Mouse (Mus musculus) olfactory bulb, adult 2 months (tissue): Measurements from ENCODE around the gene Cnot2. TPM values are rescaled to one million over a fixed set of nuclear protein-coding genes. Genes with fewer than 3 reads are reported as not detected.
"Not testable (repeated sequence)": the region's sequence is repeated elsewhere in the genome, so short reads cannot be mapped to it uniquely, and the experiment has no call there.

Experiments used
- H3K27ac ChIP-seq: fragments of 200-500 bp; 2 replicates; pipeline ENCODE4 v1.5.1; 2012; ENCODE audit warnings: low read depth, low read length; ENCODE audit not compliant: insufficient read depth
- H3K4me1 ChIP-seq: fragments of 200-500 bp; 2 replicates; pipeline ENCODE4 v1.6.1; 2012; ENCODE audit warnings: low read length; ENCODE audit not compliant: control insufficient read depth, insufficient read depth
- H3K4me3 ChIP-seq: fragments of 200-500 bp; 2 replicates; pipeline ENCODE4 v1.5.1; 2012; ENCODE audit warnings: mild to moderate bottlenecking, low read depth, low read length, moderate library complexity; ENCODE audit not compliant: insufficient read depth
- CTCF ChIP-seq: fragments of 200-500 bp; IDR thresholded peaks from 2 replicates; pipeline ENCODE4 v1.5.1; 2012; ENCODE audit warnings: low read depth, mild to moderate bottlenecking, low read length, moderate library complexity; ENCODE audit not compliant: insufficient read depth
- POLR2A ChIP-seq: fragments of 200-500 bp; IDR thresholded peaks from 2 replicates; pipeline ENCODE4 v1.6.1; 2012; ENCODE audit warnings: mild to moderate bottlenecking, low read depth, low read length, moderate library complexity; ENCODE audit not compliant: insufficient read depth
- WGBS: fragments of 180-500 bp; shearing (Covaris S2); methylation state at CpG from one replicate; pipeline ENCODE4 v1.1.7; 2018; 5-methylcytosine and 5-hydroxymethylcytosine counted together
- polyA plus RNA-seq: library from polyadenylated mRNA; stranded (reverse); fragments of >200 nt; gene quantifications from 2 replicates; pipeline ENCODE4 v1.2.4, GENCODE M21; 2012; ENCODE audit warnings: low replicate concordance; ENCODE audit not compliant: missing spikeins, insufficient read depth, insufficient read length

The Cnot2 gene
- not detected in 2 replicates for polyA plus RNA-seq

DNA sequence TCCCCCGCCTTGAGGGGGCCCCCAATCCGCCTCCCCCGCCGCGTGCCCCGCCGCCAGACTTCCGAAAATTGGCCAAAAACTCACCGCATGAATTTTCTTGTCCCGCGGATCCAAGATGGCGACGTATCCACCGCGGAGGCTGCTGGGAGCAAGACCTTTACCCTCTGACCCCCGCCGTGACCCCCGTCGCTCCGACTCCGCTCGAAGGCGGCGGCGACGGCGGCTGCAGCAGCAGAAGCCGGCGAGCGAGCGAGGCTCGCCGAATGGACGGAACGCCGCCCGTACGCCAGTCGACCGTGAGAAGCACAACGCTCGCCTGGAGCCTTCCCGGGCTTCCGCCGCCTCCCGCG, at the start of gene Cnot2:
Gene Cnot2 (minus strand): TSS at position 143 of the 350 bp plus-strand sequence.
- WGBS = under 1% methylated on average over 47 of the region's 47 CpGs
- TF ChIP-seq POLR2A (peak; percentile 89), CTCF (no peak)
- Histone ChIP-seq H3K27ac (peak within 1 kb of the TSS; percentile 59), H3K4me1 (peaks cover 3% of the 10 kb centered on the region; the same call in 1 of the 2 replicates), H3K4me3 (peak within 1 kb of the TSS; percentile 74)

DNA sequence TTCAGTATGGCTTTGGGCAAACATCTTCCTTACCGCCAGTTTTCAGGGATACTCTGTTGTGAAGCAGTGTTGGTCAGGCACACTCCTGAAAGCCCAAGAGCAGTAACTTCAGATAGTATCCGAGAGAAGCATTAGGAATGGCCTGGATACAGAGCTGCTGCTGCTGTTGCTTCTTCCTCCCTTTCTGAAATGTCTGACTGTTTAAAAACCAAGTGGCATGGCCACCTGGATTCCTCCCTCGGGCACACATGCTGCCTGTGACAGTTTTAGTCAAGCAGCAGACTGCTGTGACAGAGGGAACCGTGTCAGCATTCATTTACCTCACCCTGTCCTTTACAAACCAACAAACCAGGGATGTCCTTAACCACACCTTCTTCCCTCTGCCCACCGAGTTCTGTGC, 47.6 kb upstream of the Cnot2 start:
- Histone ChIP-seq H3K27ac (no peak overlapping the region), H3K4me3 (no peak overlapping the region), H3K4me1 (no peaks in the 10 kb centered on the region)
- 89% methylated on average over 5 of the region's 5 CpGs for WGBS
- no peak for TF ChIP-seq CTCF
- no peak for TF ChIP-seq POLR2A

DNA sequence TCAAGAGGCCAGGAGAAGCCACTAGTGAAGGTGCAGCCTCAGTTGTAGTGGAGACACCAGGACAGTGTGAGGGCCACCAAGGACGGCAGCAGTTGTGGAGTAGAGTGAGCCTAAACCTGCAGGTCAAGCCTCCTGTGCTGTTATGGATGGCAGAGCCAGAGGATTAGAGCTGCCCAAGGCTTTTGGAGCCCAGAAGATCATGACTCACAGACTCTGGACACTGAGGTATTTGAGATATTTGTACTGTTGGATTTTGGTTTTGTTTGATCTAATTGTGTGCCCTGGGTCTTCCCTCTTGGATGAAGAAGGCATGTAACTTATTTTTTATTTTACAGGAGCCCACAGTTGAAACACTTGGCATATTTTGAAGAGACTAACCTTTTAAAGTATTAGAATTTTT, 44.7 kb upstream of the Cnot2 start:
- 96% methylated on average over 1 of the region's 1 CpGs for WGBS
- no peak overlapping the region for H3K27ac ChIP-seq
- TF ChIP-seq CTCF (no peak), POLR2A (no peak)
- no peak overlapping the region for H3K4me3 ChIP-seq
- no peaks in the 10 kb centered on the region for H3K4me1 ChIP-seq

DNA sequence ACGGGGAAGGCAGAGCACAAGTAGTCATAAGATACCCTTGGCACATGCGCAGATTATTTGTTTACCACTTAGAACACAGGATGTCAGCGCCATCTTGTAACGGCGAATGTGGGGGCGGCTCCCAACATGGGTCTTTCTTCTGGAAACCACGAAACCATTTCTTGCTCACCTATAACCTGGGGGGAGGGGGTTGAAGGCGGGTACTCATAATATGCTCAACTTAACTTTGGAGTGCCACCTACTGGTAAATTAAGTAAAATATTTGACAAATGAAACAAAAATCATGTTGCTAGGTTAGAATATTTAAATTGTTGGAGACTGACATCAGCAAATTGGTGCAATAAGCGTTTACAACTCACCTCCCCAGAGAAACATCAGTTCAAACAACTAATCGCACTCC, 31.9 kb upstream of the Cnot2 start:
- H3K27ac ChIP-seq, H3K4me3 ChIP-seq, H3K4me1 ChIP-seq: not testable (repeated sequence)
- 94% methylated on average over 9 of the region's 10 CpGs for WGBS

DNA sequence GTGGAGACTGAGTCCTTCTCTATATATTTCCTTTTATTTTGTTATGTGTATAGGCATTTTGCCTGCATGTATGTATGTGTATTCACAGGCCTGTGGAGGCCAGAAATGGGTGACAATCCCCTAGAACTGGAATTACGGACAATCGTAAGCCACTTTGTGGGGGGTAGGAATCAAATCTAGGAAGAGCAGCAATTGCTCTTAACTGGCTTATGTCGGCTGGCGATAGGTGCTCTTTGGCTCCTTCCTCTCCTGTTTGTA, 23.5 kb upstream of the Cnot2 start:
- Histone ChIP-seq H3K4me1 (no peaks in the 10 kb centered on the region), H3K27ac (no peak overlapping the region), H3K4me3 (no peak overlapping the region)
- TF ChIP-seq CTCF (no peak), POLR2A (no peak)
- 98% methylated on average over 4 of the region's 4 CpGs for WGBS

DNA sequence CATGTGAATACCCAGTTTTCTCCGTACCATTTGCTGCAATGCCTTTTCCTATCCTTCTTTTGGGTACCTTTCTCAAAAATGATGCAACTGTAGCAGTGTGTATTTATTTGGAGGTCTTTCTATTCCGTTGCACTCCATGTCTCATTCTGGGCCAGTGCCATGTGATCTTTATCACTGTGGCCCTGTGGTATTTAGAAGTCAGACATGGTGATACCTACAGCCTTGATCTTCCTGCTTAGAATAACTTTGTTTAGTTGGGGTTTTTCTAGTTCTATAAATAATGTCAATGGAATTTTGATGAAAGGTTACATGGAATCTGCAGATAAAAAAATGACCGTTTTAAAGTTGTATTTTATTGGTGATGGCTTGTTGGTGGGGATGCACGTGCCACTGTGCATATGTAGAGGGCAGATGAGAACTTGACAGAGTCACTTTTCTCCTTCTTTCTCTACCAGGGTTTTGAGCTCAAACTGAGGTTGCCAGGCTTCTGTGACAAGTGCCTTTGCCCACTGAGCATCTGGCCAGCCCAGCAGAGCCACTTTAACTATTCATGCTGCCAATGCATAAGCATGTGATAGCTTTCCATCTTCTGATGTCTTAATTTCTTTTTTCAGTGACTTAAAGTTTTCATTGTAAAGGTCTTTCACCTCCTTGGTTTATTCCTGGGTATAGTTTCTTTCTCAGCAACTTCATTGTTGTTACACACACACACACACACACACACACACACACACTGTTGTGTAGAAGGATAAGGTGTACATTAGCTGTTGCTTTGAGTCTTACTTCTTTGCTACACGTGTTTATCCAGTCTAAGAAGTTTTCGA, 23.0 kb upstream of the Cnot2 start:
- WGBS = 92% methylated on average over 6 of the region's 6 CpGs
- Histone ChIP-seq H3K27ac (no peak overlapping the region), H3K4me3 (no peak overlapping the region), H3K4me1 (no peaks in the 10 kb centered on the region)
- TF ChIP-seq CTCF (no peak), POLR2A (no peak)

DNA sequence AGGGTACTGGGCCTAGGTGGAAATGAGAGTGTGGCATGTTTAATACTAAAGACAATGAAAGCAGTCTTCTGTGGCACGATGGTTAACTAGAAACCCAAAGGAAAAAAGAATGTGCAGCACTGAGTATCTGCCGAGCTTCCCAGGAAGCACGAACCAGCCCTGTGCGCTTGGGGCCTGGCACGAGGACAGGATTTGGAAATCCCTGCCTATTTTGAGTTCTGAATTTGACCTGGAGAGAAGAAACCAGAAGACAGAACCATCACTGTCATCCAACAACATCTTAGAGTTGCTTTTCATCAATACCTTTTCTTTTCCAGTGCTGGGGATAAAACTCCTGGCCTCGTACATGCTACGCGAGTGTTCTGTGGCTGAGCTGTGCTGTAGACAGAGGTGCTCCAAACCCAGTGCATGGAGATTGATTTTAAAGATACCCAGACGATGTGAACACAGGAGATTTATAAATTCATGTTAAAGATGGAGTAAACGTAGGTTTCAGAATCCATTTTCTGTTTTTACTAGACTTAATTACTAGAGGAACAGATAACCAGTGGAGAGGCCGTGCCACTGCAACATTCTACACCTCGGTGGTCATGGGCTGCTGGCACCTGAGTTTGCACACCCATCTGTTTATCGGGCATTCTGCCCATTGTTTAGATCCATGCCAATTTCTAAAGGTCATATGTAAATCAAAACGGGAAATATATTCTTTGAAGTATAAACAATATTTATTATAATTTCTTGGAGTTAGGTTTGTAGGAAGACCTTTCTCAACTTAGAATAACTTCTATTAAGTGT, 17.9 kb upstream of the Cnot2 start:
- TF ChIP-seq POLR2A (no peak), CTCF (no peak)
- WGBS = 91% methylated on average over 14 of the region's 14 CpGs
- H3K4me3 ChIP-seq = no peak overlapping the region
- no peak overlapping the region for H3K27ac ChIP-seq
- no peaks in the 10 kb centered on the region for H3K4me1 ChIP-seq

DNA sequence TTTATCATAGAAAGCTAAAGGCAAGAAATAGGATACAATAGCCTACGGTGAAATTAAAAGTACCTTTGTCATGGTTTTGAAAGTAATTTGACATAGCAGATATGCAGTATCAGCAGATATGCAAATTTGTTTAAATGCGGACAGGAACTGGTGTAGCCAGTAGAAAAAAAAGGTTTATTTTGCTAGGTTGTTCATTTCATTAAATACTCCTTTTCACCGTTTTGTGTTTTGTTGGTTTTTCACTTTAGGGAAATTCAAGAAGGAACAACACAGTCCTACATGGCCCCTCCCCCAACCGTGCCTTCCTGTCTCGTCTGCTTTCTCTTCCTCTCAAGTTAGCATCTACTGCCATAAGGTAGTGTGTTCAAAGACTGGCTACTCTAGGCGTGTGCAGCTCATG, 1.4 kb upstream of the Cnot2 start:
- peaks cover 3% of the 10 kb centered on the region; the same call in 1 of the 2 replicates for H3K4me1 ChIP-seq
- no peak overlapping the region for H3K4me3 ChIP-seq
- TF ChIP-seq CTCF = no peak
- no peak for TF ChIP-seq POLR2A
- WGBS = 36% methylated on average over 6 of the region's 6 CpGs
- no peak overlapping the region for H3K27ac ChIP-seq

DNA sequence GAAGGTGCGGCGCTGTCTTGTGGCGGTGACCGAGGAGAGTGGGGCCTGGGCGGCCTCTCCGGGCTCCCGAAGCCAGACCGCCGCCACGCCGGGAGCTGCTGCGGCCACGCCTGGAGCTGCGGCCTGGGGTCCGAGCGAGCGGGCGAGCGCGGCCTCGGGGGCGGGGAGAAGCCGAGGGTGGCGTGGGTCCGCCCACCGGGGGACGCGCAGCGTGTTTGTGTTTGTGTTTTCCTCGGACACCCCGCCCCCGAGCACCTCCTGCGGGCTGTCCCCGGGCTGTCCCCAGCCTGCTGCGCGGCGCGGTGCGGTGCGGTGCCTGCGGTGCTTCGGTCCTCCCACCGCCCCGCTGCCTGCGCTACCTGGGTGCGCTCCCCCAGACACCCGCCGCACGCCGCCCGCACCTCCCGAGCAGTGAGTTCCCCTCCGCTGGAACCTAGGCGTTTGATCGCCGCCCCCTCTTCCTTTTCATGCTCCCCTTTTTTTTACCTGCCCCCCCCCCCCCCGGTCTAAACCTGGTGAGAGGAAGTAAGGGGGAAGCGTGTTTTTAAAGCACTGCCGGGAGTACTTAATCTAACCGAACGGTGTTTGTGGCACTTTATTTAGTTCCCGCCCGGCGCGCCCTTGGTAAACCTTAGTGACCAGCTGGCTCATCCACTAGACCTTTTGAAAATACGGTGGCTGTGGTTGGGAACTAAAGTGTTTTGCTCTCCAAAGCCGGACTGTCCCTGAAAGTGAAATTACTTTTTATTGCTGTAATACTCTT, 589 bp upstream of the Cnot2 start:
- peak overlapping the region; percentile 22 for H3K27ac ChIP-seq
- WGBS = under 1% methylated on average over 65 of the region's 67 CpGs
- H3K4me3 ChIP-seq = peak overlapping the region; percentile 74
- TF ChIP-seq POLR2A = no peak
- TF ChIP-seq CTCF = no peak
- peaks cover 3% of the 10 kb centered on the region; the same call in 1 of the 2 replicates for H3K4me1 ChIP-seq
